Mouse (Mus musculus) layer of hippocampus, adult 11-12 months (tissue): ENCODE data around the gene Sirt4.

ENCODE experiments used
- DNase-seq: peaks from one replicate; pipeline ENCODE4 v3.0.0; 2022; ENCODE audit warnings: low spot score

Gene Sirt4

GRCm38 (mm10) chr5:115434853-115435754 lies 49.4 kb downstream of the Sirt4 start:
- DNase-seq = no peak

DNA sequence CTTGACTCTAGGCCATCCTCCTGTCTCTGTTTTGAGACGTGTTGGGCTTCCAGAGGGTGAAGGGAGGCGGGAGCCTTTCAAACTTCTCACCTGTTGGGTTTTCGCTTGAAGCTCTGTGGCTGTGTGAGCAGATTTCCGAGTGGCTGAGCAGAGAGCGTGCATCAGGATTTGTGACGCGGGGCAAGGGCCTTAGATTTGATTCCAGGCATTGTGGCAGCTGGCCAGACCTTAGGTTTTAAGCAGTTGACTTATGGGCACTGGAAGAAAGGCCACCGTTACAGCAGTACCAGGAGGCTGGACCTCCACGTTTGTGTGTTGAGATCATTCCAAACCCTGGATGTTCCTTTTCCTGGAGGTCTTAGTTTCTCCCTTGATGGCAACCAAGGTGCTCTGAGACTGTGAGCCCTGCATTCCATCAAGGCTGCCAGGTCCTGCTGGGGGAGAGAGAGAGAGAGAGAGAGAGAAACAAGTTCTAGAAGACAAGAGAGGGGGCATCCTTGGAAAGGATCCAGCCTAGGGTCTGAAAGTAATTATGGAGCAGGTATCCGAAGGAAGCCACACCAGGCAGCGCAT lies 50.2 kb downstream of the Sirt4 start:
- DNase-seq = no peak

DNA sequence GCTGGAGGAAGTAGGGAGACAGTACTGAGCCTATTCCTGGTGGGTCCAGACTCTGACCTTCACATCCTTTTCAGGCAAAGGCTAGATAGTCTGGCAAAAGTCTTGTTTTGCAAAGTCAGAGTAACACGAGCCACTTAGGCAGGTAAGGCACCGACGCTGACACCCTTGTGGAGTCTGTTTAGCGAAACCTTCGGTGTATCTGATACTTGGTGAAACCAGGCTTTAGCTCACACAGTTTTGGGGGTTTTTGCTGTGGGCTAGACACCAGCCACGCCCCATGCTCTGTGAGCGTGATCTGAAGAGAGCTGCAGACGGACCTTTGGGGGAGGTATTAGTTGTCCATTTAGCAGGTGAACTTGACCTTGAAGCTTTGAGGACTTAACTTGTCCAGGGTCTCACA lies 51.3 kb downstream of the Sirt4 start:
- no peak for DNase-seq

GRCm38 (mm10) chr5:115432395-115432794 lies 52.1 kb downstream of the Sirt4 start:
- DNase-seq = no peak

GRCm38 (mm10) chr5:115431898-115432259 lies 52.6 kb downstream of the Sirt4 start:
- DNase-seq = no peak

GRCm38 (mm10) chr5:115431061-115431897 lies 53.2 kb downstream of the Sirt4 start:
- DNase-seq = peak; percentile 46

DNA sequence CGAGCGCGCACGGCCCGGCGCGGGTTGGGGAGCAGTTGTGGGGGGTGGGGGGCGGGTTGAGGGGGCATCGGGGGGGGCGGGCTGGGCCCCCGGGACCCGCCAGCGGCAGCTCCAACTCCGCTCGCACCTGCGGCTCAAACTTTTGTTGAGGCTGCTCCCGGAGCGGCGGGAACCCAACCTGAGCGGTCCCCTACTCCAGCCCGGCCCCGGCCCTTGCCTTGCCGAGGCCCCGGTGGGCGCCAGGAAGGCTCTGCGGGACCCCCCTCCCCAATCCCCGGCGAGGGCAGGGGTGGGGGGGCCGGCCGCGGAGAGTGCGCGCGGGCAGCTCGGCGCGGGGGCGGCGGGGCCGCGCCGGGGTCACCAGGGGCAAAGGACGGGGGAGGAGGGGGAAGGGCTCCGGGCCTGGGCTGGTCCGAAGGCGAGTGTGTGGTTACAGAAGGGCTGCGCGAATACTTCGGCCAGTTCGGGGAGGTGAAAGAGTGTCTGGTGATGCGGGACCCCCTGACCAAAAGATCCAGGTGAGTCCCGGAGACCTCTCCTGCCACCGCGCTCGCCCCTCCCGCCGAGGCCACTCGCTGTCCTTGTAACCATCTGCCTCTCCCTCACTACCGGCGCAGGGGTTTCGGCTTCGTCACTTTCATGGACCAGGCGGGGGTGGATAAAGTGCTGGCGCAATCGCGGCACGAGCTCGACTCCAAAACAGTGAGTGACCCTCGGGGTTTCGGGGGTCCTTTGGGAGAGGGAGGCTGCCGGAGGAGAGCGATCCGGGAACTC lies 54.2 kb downstream of the Sirt4 start:
- DNase-seq = no peak

GRCm38 (mm10) chr5:115429359-115430186 lies 55.0 kb downstream of the Sirt4 start, which contains the start of gene Msi1:
Gene Msi1, plus strand, starts transcription at chr5:115429599.
- DNase-seq = no peak

DNA sequence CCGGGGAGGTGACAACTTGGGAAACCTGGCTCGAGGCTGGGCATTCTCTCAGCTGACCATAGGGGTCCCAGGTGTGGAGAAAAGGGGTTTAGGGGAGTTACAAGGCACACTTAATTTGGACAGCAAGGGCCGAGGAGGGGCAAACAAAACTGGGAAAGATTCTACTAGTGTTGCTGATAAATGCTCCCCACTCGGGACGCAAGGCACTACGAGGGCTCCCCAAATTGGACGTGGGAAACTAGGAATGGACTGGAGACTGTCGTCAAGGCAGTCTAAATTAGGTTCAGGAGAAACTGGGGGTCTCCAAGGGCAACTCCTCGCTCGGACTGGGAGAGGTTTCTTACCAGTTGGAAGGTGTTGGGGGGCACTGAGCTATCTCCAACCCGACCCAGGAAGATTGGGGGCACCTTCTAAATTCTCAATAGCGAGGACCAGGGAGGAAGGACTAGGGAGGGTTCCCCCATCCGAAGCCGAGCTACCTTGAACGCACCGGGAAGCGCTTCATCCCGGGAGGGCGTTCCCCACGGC lies 55.6 kb downstream of the Sirt4 start:
- DNase-seq = no peak
